Mouse (Mus musculus): ENCODE measurements around the gene Zfp628.
A peak's percentile ranks its signal among the peaks of the same experiment; 100 is the strongest.

The Zfp628 gene

GRCm38 (mm10) chr7:4938456-4938855, 23.4 kb downstream of the Zfp628 start:
- DNase-seq (ENCODE audit: low read depth, low spot score) = no peak

GRCm38 (mm10) chr7:4940068-4940479, 25.1 kb downstream of the Zfp628 start:
- DNase-seq (ENCODE audit: low read depth, low spot score) = peak; percentile 34

GRCm38 (mm10) chr7:4942673-4943072, 27.7 kb downstream of the Zfp628 start:
- DNase-seq (ENCODE audit: low read depth, low spot score) = no peak

- peak; percentile 92 for DNase-seq (ENCODE audit: low read depth, low spot score)
Measured at GRCm38 (mm10) chr7:4943223-4943815, 28.3 kb downstream of the Zfp628 start.

GRCm38 (mm10) chr7:4947855-4948254, 32.8 kb downstream of the Zfp628 start:
- DNase-seq (ENCODE audit: low read depth, low spot score) = peak; percentile 4

- DNase-seq (ENCODE audit: low read depth, low spot score) = no peak
Measured at GRCm38 (mm10) chr7:4948386-4948785, 33.4 kb downstream of the Zfp628 start.

- no peak for DNase-seq (ENCODE audit: low read depth, low spot score)
Measured at GRCm38 (mm10) chr7:4950561-4951342, 35.7 kb downstream of the Zfp628 start.

- DNase-seq (ENCODE audit: low read depth, low spot score) = no peak
Measured at GRCm38 (mm10) chr7:4953815-4954445, 38.9 kb downstream of the Zfp628 start.

GRCm38 (mm10) chr7:4957361-4957760, 42.3 kb downstream of the Zfp628 start:
- no peak for DNase-seq (ENCODE audit: low read depth, low spot score)

- no peak for DNase-seq (ENCODE audit: low read depth, low spot score)
Measured at GRCm38 (mm10) chr7:4963527-4963926, 48.5 kb downstream of the Zfp628 start.

- DNase-seq (ENCODE audit: low read depth, low spot score) = peak; percentile 19
Measured at GRCm38 (mm10) chr7:4964272-4964671, 49.3 kb downstream of the Zfp628 start, which contains the start of gene Sbk2. Gene Sbk2 (minus strand): TSS chr7:4964406.

- DNase-seq (ENCODE audit: low read depth, low spot score) = no peak
Measured at GRCm38 (mm10) chr7:4964988-4965387, 50.0 kb downstream of the Zfp628 start.

GRCm38 (mm10) chr7:4971068-4971467, 56.1 kb downstream of the Zfp628 start, which contains the start of gene Sbk3:
Gene Sbk3 (minus strand): TSS chr7:4971168.
- DNase-seq (ENCODE audit: low read depth, low spot score) = no peak

All from telencephalon, adult 2 months (tissue).